Mouse (Mus musculus) embryonic facial prominence, embryonic 13.5 days (tissue): ENCODE results near the gene Acot13. TPM values are rescaled to one million over a fixed set of nuclear protein-coding genes. Genes with fewer than 3 reads are reported as not detected.
"Not testable (repeated sequence)": the region's sequence is repeated elsewhere in the genome, so short reads cannot be mapped to it uniquely, and the experiment has no call there.

Source experiments
- ATAC-seq: fragments of 200-750 bp; cut with Nextera tagmentation; 2 replicates; pipeline ENCODE4 v1.8.0; 2017; ENCODE audit warnings: low read depth; ENCODE audit not compliant: insufficient number of reproducible peaks, insufficient read depth, low FRiP score, low TSS enrichment
- H3K27ac ChIP-seq: fragments of 300-500 bp; sonication (generic); 2 replicates; pipeline ENCODE4 v1.5.1; 2015; ENCODE audit warnings: moderate library complexity, mild to moderate bottlenecking, inconsistent platforms
- H3K27me3 ChIP-seq: fragments of 300-500 bp; sonication (generic); 2 replicates; pipeline ENCODE4 v1.6.1; 2015; ENCODE audit warnings: mild to moderate bottlenecking, inconsistent platforms
- H3K36me3 ChIP-seq: fragments of 300-500 bp; sonication (generic); 2 replicates; pipeline ENCODE4 v1.6.1; 2015; ENCODE audit warnings: mild to moderate bottlenecking, inconsistent platforms
- H3K4me1 ChIP-seq: fragments of 300-500 bp; sonication (generic); 2 replicates; pipeline ENCODE4 v1.6.1; 2015; ENCODE audit warnings: inconsistent platforms
- H3K4me2 ChIP-seq: fragments of 300-500 bp; sonication (generic); 2 replicates; pipeline ENCODE4 v1.6.1; 2015; ENCODE audit warnings: moderate library complexity, mild to moderate bottlenecking, inconsistent platforms
- H3K4me3 ChIP-seq: fragments of 300-500 bp; sonication (generic); 2 replicates; pipeline ENCODE4 v1.5.1; 2015; ENCODE audit warnings: mild to moderate bottlenecking, inconsistent platforms
- H3K9ac ChIP-seq: fragments of 300-500 bp; sonication (generic); 2 replicates; pipeline ENCODE4 v1.6.1; 2015; ENCODE audit warnings: mild to moderate bottlenecking, inconsistent platforms
- H3K9me3 ChIP-seq: fragments of 300-500 bp; sonication (generic); 2 replicates; pipeline ENCODE4 v1.6.1; 2016; ENCODE audit warnings: inconsistent platforms
- WGBS: fragments of 180-500 bp; shearing (Covaris S2); methylation state at CpG from one replicate; pipeline ENCODE4 v1.1.7; 2015; ENCODE audit warnings: mixed read lengths; 5-methylcytosine and 5-hydroxymethylcytosine counted together
- polyA plus RNA-seq: library from polyadenylated mRNA; unstranded; fragments of >200 nt; fragmentation: Nextera tagmentation; extraction: Ambion mirVana; gene quantifications from 2 replicates; pipeline ENCODE4 v1.2.1, GENCODE M21; 2015

The Acot13 gene
- polyA plus RNA-seq, 1 experiment from 2014 or later = 73.8 TPM

- H3K27ac ChIP-seq = no peak overlapping the region
- 92% methylated on average over 3 of the region's 3 CpGs for WGBS
- H3K27me3 ChIP-seq = no peaks in the 10 kb centered on the region
- H3K36me3 ChIP-seq = no peaks in the 10 kb centered on the region
- no peak for ATAC-seq
- no peaks in the 10 kb centered on the region for H3K9me3 ChIP-seq
- no peak overlapping the region for H3K9ac ChIP-seq
- H3K4me3 ChIP-seq = no peak overlapping the region
- no peak overlapping the region for H3K4me2 ChIP-seq
- no peaks in the 10 kb centered on the region for H3K4me1 ChIP-seq
Observed at GRCm38 (mm10) chr13:24852570-24852969, 21.2 kb upstream of the Acot13 start.

DNA sequence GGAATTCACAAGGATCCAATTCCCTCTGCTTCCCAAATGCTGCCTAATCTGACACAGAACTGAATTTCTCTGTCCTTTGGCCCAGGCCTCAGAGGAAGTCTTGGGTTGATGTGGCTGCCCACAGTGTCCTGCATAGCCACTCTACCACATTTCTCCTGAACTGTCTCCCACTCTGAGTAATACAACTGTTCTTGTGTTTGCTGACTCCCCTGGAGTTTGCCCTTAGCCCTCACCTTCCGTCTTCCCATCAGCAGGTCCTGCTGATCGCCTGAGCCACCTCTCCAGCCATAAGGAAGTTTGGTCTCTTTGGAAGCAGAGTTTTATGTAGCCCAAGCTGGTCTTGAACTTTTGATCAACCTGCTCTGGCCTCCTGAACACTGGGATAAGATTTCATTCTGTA lies 20.6 kb upstream of the Acot13 start:
- no peak overlapping the region for H3K9ac ChIP-seq
- ATAC-seq = no peak
- 81% methylated on average over 2 of the region's 2 CpGs for WGBS
- H3K9me3 ChIP-seq = no peaks in the 10 kb centered on the region
- no peak overlapping the region for H3K27ac ChIP-seq
- H3K4me3 ChIP-seq = no peak overlapping the region
- no peaks in the 10 kb centered on the region for H3K36me3 ChIP-seq
- H3K4me2 ChIP-seq = no peak overlapping the region
- H3K4me1 ChIP-seq = no peaks in the 10 kb centered on the region
- no peaks in the 10 kb centered on the region for H3K27me3 ChIP-seq

DNA sequence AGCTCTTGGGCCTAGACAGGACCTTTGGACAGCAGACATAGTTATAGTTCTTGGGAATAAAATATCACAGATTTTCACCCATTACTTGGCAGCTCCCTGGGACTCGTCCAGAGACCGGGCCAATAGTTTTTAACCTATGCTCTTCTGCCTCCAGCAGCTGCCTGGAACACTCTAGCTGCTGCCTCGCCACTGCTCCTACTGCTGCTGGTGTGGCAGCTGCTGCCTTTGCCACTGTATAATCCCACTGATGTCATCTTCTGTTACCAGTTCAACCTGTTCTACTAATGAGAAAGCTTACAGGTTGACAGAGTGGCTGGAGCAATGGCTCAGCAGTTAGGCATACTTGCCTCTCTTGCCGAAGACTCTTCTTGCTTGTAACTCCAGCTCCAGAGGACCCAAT lies 18.0 kb upstream of the Acot13 start:
- no peak overlapping the region for H3K9ac ChIP-seq
- no peak overlapping the region for H3K4me3 ChIP-seq
- no peaks in the 10 kb centered on the region for H3K36me3 ChIP-seq
- WGBS = 65% methylated on average over 4 of the region's 4 CpGs
- H3K27me3 ChIP-seq = no peaks in the 10 kb centered on the region
- H3K4me1 ChIP-seq = peaks cover 12% of the 10 kb centered on the region
- H3K27ac ChIP-seq = no peak overlapping the region
- no peaks in the 10 kb centered on the region for H3K9me3 ChIP-seq
- no peak overlapping the region for H3K4me2 ChIP-seq
- peak; percentile 32; the same call in 1 of the 2 replicates for ATAC-seq

GRCm38 (mm10) chr13:24844983-24845955 lies 13.9 kb upstream of the Acot13 start, which contains the start of gene D130043K22Rik:
D130043K22Rik (plus strand) TSS chr13:24845135.
- peak within 1 kb of the TSS; percentile 52 for H3K4me3 ChIP-seq
- 11% methylated on average over 40 of the region's 40 CpGs for WGBS
- no peak within 1 kb of the TSS for H3K27ac ChIP-seq
- peaks cover 12% of the 10 kb centered on the region for H3K4me1 ChIP-seq
- no peaks in the 10 kb centered on the region for H3K27me3 ChIP-seq
- peak; percentile 72; the same call in 1 of the 2 replicates for ATAC-seq
- peak within 1 kb of the TSS; percentile 94 for H3K4me2 ChIP-seq
- no peaks in the 10 kb centered on the region for H3K9me3 ChIP-seq
- peaks cover 11% of the 10 kb centered on the region for H3K36me3 ChIP-seq
- H3K9ac ChIP-seq = peak within 1 kb of the TSS; percentile 66

DNA sequence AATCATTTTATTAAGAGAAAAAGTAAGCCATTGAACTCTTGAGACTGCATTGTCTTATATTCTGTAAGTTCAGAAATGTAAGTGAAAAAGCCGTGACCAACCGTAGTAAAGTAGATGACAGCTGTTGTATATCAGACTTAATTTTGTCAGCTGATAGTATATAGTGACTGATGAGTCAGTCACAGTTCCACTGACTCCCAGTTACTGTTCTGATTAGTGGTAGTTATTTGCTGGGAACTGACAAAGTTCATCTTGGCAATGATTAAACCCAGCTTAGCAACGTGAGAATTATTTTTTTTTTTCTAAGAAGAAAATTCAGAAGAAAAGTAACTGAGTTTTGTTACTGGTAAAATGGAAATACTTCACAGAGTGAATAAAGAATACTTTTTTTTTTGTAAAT lies 10.4 kb upstream of the Acot13 start:
- Histone ChIP-seq H3K27me3 (no peaks in the 10 kb centered on the region), H3K9me3 (no peaks in the 10 kb centered on the region), H3K4me2 (no peak overlapping the region), H3K36me3 (peaks cover 31% of the 10 kb centered on the region), H3K27ac (no peak overlapping the region), H3K4me3 (no peak overlapping the region), H3K4me1 (peaks cover 12% of the 10 kb centered on the region), H3K9ac (no peak overlapping the region)
- no peak for ATAC-seq
- 82% methylated on average over 3 of the region's 3 CpGs for WGBS

GRCm38 (mm10) chr13:24839831-24840230 lies 8.5 kb upstream of the Acot13 start:
- Histone ChIP-seq H3K4me1 (peaks cover 5% of the 10 kb centered on the region), H3K9me3 (no peaks in the 10 kb centered on the region), H3K4me2 (no peak overlapping the region), H3K9ac (no peak overlapping the region), H3K36me3 (peaks cover 37% of the 10 kb centered on the region), H3K4me3 (no peak overlapping the region), H3K27me3 (no peaks in the 10 kb centered on the region), H3K27ac (no peak overlapping the region)
- no peak for ATAC-seq
- 65% methylated on average over 3 of the region's 3 CpGs for WGBS

DNA sequence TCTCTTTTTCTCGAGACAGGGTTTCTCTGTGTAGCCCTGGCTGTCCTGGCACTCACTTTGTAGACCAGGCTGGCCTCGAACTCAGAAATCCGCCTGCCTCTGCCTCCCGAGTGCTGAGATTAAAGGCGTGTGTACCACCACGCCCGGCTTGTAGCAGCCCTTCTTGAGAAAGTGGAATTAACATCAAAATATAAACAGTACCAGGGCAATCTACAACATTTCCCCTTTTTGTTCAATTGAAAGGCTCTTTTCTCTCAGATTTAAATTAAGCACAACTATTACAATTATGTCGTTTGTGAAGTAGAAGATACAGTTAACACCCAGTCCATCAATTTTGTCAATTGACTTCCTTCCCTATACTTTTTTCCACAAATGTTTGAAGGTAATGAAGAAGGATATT lies 6.4 kb upstream of the Acot13 start:
- peaks cover 13% of the 10 kb centered on the region for H3K4me1 ChIP-seq
- not testable (repeated sequence) for H3K4me3 ChIP-seq, H3K27ac ChIP-seq, H3K4me2 ChIP-seq, H3K27me3 ChIP-seq, H3K9me3 ChIP-seq, H3K9ac ChIP-seq, ATAC-seq
- H3K36me3 ChIP-seq = peaks cover 37% of the 10 kb centered on the region
- 93% methylated on average over 8 of the region's 8 CpGs for WGBS

DNA sequence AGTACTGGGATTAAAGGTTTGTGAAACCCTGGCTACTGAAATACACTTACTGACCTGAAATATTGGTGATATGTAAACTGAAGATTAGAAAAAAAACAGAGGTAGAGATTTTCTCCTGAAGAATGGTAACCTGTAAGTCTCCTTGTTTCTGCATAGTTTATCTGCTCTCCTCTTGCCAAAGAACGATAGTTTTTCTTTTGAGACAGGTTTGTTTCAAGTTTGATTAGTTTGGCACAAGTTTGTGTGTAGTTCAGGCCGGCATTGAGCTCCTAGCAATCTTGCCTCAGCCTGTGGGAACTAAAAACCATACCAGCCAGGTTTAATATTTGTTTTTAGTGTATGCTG lies 1.4 kb upstream of the Acot13 start:
- no peaks in the 10 kb centered on the region for H3K9me3 ChIP-seq
- peak overlapping the region; percentile 77 for H3K4me2 ChIP-seq
- H3K4me1 ChIP-seq = peaks cover 21% of the 10 kb centered on the region
- no peak for ATAC-seq
- H3K36me3 ChIP-seq = peaks cover 10% of the 10 kb centered on the region
- H3K9ac ChIP-seq = peak overlapping the region; percentile 96
- no peak overlapping the region for H3K27ac ChIP-seq
- peak overlapping the region; percentile 99 for H3K4me3 ChIP-seq
- WGBS = 44% methylated on average over 2 of the region's 2 CpGs
- no peaks in the 10 kb centered on the region for H3K27me3 ChIP-seq

GRCm38 (mm10) chr13:24832131-24832810 lies 931 bp upstream of the Acot13 start:
- H3K36me3 ChIP-seq = peaks cover 8% of the 10 kb centered on the region
- peak overlapping the region; percentile 99 for H3K4me3 ChIP-seq

DNA sequence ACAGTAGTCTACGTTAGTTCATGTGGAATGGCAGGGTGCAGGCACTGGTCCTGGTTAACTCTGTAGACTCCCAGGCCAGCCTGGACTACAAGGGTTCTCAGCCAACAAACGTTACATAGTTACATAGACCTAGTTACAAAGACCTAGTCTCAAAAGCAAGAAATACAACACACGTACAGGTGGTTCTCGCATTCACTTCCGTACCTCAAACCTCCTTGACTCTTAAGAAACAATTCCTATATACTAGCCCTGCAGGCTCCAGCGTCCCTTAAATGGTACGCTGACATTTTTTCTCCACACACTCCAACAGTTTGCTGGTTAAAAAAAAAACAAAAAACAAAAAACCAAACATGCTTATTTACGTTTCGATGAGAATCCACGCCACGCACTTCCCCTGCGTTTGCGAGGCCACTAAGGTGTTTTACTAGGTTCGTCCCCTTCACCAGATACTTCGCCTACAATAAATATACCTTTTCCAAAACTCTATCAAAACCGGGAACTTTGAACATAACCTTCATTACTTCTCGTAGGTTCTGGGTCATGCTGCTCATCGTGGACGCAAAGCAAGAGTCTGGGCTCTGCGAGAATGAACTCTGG lies 486 bp downstream of the Acot13 start:
- no peaks in the 10 kb centered on the region for H3K27me3 ChIP-seq
- H3K4me3 ChIP-seq = peak overlapping the region; percentile 99
- peaks cover 25% of the 10 kb centered on the region for H3K4me1 ChIP-seq
- peak overlapping the region; percentile 80 for H3K27ac ChIP-seq
- H3K9me3 ChIP-seq = no peaks in the 10 kb centered on the region
- peak overlapping the region; percentile 77 for H3K4me2 ChIP-seq
- ATAC-seq = no peak
- no peaks in the 10 kb centered on the region for H3K36me3 ChIP-seq
- 1% methylated on average over 20 of the region's 20 CpGs for WGBS
- peak overlapping the region; percentile 96 for H3K9ac ChIP-seq

More at GRCm38 (mm10) chr13:24832131-24832810, 931 bp upstream of the Acot13 start:
- Histone ChIP-seq H3K27me3 (no peaks in the 10 kb centered on the region), H3K27ac (peak overlapping the region; percentile 92), H3K9ac (peak overlapping the region; percentile 96), H3K4me1 (peaks cover 24% of the 10 kb centered on the region), H3K4me2 (peak overlapping the region; percentile 77), H3K9me3 (no peaks in the 10 kb centered on the region)
- ATAC-seq = no peak
- whole genome bisulfite sequencing = 4% methylated on average over 21 of the region's 21 CpGs

GRCm38 (mm10) chr13:24826116-24826515 lies 5.2 kb downstream of the Acot13 start:
- H3K4me3 ChIP-seq = no peak overlapping the region
- H3K27ac ChIP-seq = no peak overlapping the region
- ATAC-seq = no peak

More at GRCm38 (mm10) chr13:24826116-24826515, 5.2 kb downstream of the Acot13 start:
- Histone ChIP-seq H3K9ac (no peak overlapping the region), H3K36me3 (no peaks in the 10 kb centered on the region), H3K27me3 (no peaks in the 10 kb centered on the region), H3K4me2 (no peak overlapping the region), H3K4me1 (peaks cover 7% of the 10 kb centered on the region; the same call in 1 of the 2 replicates), H3K9me3 (no peaks in the 10 kb centered on the region)
- WGBS = 85% methylated on average over 7 of the region's 7 CpGs
